Mouse (Mus musculus): ENCODE data around the gene Pigk.
"Not testable (repeated sequence)": the region's sequence is repeated elsewhere in the genome, so short reads cannot be mapped to it uniquely, and the experiment has no call there.

Pigk gene

DNA sequence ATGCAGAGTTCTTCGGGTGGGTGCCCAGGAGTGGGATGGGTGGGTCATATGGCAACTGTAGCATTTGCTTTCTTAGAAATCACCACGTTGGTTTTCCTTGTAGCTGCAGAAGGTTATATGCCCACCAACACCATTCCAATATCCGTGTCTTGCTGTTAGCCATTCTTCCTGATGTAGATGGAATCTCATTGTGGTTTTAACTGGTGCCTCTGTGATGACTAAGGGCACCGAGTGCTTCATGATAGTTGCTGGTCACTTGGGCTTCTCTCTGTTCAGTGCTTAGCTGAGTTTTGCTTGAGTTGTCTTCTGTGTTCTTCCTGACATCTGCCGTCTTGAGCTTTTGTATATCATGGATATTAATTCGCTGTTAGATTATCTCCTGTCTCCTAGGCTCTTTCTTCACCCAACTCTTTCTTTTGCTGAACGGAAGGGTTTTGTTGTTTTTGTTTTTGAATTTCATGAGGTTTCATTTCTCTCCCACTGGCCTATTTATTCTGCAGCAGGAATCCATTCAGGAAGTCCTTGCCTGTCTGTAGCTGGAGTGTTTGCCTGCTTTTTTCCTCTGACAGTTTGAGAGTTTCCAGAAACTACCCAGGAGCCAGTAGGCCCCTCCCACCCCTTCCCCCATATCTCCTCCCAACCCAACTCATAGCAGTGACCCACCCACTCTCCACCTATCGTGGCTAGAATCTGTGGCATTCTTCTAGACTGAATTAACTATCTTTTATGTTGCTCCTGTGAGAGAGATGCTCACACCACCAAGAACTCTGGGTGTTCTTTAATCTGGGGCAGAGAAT, 50.8 kb downstream of the Pigk start:
- DNase-seq (ENCODE audit: low spot score in 2 of 2), result no peak

DNA sequence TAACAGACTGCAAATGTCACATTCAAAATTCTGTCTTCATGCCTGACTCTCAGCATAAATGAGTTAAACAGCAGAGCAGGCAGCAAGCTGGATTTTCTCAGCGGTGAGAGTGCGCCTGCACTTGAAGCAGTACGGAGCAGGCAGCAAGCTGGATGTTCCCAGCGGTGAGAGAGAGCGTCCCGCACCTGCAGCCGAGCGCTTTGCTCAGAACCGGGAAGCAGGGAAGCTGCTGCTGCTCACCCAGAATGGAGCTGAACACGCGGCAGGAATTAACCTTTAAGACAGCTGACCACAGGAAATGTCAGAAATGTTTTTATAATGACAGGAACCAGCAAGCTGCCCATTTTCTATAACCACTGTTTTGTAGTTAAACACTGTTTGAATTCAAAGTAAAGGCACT, 53.6 kb downstream of the Pigk start:
- no peak for DNase-seq (ENCODE audit: low spot score in 2 of 2)

DNA sequence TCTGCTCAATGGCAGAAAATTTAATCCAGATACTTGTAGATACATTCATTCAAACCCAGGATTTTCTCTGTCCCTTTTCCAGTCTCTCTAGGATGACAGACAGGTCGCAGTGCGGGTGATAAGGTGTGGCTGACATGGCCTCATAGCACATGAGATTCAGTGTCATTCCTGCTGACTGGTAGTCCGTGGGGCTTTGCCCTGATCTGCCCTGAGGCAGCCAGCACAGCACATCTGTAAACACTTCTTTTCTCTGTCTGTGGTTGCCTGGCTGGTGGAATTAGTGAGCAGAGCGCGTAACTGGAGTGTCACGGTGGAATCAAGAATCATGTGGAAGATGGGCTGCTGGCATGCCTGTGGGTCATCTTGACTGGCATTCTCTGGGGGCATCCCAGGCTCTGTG, 56.2 kb downstream of the Pigk start:
- DNase-seq (ENCODE audit: low spot score in 2 of 2), result no peak

DNA sequence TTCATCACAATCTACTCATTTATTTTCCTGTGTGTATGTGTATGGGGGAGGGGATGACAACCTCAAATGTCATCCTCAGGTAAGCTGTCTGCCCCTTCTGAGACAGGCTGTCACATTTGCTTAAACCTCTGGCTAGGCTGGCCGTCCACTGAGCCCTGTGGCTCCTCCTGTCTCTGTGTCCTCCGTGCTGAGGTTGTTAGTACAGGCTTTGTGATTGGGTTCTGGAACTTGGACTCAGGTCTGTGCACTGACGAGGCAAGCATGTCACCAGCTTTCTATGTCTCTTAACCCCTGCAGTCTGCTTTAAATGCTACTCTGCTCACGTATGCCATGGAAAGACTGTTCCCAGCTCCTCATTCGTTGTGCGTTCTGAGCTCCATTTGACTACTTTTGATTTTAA, 62.5 kb downstream of the Pigk start:
- no peak for DNase-seq (ENCODE audit: low spot score in 2 of 2)

DNA sequence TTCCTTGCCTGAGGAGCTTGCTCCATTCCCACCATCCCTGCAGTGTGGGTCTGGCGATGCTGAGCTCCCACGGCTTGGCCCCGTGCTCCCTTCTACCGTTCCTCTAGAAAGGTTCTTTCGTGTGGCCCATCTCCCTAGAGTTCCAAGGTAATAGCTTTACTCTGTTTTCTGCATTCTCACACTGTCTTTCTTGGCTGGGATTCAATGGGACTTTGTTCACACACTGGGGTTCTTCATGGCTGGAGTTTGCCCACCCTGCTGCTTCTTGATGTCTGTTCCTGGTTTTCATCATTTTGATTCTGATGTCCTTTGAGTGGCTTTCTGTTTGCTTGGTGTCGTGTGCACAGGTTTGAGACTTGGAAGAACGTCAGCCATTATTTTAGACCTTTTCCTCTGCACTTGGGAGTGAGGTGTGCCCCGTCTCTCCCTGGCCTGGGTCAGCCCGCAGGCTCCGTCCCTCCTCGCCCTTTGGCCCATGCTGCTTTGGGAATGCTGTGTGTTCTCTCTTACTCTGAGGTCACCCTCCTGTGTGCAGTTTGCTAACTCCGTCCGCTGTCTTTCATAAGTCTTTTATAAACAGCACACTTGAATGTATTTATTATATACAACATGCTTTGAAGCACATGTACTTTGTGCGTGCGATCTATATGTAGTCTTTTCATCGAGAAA, 63.1 kb downstream of the Pigk start:
- no peak for DNase-seq (ENCODE audit: low spot score in 2 of 2)

DNA sequence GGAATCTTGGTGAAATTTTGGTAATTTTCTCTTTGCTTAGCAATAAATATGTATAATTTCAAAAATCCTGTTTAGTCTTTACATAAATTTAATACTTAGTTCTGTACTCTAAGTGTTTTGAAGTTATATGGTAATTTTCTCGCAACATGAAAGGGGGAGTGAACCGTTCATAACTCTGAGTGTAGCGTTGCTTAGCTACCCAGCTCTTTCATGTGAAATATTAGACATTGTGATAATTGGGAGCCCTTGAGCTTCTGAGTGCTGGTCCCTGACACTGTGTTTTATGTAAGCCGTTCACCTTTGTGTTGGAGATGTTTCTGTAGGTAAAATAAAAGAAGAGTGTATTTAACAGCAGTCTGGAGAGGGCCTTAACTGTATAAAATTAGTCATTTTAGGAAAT, 65.9 kb downstream of the Pigk start:
- no peak for DNase-seq (ENCODE audit: low spot score in 2 of 2)

DNA sequence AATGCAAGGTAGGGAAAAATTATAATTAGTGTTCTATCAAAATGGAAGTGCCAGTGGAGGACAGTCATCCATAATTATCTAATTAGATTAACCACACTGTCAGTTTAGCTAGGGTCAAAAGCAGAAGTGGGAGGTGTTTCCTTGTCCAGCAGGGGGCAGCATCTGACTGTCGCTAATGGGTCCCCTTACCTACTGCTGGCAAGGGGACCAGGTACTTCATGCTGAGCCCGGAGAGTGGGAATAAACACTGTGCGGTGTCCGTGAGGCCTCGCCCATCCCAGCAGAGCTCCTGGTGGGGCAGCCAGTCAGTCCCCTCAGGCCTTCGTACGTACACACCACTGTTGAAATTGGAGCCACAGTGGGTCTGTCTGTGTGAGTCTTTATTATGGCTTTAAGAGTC, 69.9 kb downstream of the Pigk start:
- DNase-seq (ENCODE audit: low spot score in 2 of 2), result peak in 1 of 2 experiments; percentile 31

DNA sequence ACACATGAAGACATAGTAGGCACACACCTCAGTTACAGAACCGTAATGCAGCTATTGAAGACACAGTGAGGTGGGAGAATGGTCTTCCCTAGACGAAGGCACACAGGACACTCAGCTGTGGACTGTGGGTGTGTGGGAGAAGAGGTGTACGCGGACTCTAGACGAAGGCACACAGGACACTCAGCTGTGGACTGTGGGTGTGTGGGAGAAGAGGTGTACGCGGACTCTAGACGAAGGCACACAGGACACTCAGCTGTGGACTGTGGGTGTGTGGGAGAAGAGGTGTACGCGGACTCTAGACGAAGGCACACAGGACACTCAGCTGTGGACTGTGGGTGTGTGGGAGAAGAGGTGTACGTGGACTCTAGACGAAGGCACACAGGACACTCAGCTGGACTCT, 70.5 kb downstream of the Pigk start:
- DNase-seq (ENCODE audit: low spot score in 2 of 2), result not testable (repeated sequence)

DNA sequence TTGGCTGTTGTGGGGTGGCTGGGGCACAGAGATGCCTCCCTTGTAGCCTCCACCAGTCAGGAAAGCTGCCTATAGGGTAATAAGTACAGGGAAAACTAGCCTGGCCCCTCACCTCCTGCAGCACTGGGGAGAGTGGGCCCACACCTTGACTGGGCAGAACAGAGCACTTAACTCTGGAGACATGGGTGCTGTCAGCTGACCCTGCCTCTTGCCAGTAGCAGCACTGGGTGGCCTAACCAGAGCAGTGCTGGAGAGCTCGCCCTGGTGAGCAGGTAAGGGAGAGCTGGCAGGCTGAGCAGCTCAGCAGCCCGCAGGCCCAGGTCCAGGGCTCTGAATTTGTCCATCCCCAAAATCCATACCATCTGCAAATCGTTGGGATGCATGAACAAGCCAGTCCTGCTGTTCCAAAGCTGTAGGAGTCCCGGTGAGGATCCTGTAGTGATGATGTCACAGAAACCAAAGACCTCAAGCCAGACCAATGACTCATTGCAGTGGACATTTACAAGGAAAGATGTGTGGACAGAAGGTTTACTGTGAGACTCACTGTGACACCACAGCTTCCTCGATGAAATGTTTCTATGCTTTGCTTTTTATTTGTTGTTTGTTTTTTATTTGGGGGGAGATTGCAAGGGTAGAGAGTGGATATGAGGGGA, 74.5 kb downstream of the Pigk start:
- DNase-seq (ENCODE audit: low spot score in 2 of 2), result not testable (repeated sequence)

DNA sequence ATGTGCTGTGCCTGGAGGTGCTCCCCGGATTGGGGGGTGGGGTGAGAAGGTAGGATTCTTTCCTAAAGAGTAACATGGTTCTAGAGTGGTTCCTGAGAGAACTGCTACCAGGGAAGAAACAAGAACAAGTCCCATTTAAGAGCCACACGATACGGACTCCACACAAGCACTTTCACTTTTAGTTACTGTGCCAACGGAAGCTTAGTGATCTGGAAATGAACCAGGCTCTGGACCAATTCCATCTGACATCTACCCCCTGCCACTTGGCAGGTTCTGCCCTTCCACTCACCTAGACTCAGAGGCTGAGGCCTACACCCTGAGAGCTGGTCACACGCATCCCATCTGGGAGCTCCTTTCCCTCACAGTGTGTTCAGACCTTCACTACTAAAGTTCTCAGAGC, 78.7 kb downstream of the Pigk start:
- DNase-seq (ENCODE audit: low spot score in 2 of 2), result no peak

DNA sequence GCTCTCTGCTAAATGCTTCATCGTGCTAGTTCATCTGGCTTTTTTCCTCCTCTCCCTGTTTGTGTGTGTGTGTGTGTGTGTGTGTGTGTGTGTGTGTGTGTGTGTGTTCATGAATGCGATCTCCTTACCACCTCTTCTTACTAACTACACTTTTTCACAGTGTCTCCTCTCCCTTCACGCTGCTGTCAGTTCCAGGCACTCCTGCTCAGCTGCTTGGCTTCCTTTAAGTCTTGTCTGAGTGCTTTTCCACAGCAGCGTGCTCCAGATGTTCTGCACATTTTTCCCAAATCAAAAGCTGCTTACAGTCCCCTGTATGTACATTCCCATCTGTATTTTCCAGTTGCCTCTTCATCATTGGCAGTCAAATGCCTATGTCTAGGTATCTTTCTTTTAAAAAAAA, 79.1 kb downstream of the Pigk start:
- no peak for DNase-seq (ENCODE audit: low spot score in 2 of 2)

DNA sequence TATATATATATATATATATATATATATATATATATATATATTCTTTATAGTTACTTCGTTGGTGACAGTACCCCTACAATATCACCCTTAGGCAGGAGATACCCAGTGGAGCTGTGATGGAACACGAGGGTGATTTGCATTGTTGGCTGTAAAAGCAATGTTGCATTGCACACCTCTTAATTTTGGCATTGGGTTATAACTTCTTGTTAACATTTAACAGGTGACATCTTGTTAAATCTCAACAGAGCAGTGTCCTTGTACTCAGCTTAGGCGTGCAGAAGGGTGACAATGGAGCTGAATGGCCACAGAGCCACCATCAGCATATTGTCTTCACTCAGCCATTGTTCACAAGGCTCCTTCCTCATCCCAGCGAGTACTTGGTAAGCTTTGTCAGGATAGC, 82.3 kb downstream of the Pigk start:
- no peak for DNase-seq (ENCODE audit: low spot score in 2 of 2)

DNA sequence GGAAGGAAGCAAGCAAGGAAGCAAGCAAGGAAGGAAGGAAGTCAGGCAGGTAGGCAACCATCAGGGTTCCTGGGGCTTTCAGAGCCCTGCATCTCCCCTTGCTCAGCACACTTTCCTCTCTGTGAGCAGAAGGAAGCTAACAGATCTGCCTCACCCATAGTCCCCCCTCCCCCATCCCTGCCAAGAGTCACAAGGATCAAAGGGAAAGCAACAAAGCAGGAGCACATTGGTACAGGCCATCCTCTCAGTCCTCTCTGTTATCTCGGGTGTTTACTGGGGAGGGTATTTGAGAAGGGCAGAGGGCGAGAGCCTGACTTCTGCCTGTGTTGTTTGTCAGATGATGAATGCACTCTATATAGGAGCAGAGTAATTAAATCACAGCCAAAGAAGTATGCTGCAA, 83.5 kb downstream of the Pigk start:
- no peak for DNase-seq (ENCODE audit: low spot score in 2 of 2)

DNA sequence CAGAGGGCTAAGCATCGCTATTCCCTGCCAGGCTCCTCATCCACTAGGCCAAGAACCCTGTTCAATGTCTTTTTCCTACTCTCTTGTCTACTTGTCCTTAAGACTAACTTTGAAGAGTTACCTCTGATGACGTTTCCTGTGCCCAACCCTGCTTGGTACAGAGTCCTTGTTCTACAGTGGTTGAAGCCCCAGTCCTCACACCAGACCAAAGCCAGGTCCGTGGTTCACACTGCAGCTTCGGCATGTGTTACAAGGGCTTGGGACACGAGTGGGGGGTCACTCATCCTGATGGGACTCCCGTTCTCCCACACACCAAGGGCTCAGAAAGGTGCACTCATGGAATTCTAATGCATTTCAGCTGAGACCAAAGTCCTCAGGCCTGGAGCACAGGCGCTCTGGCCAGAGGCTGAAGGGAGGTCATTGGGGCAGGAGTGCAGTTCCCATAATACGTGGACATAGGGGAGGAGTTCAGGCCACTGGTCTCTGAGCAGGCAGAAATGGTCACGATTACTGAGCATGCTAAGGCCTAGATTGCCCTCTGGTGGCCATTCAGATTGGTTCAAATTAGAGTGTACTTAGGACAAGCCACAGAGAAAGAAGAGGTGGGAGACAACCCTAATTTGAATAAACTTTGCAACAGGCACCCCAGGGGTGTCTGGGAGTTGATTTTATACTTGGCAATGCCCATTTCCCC, 86.0 kb downstream of the Pigk start:
- DNase-seq (ENCODE audit: low spot score in 2 of 2), result no peak

DNA sequence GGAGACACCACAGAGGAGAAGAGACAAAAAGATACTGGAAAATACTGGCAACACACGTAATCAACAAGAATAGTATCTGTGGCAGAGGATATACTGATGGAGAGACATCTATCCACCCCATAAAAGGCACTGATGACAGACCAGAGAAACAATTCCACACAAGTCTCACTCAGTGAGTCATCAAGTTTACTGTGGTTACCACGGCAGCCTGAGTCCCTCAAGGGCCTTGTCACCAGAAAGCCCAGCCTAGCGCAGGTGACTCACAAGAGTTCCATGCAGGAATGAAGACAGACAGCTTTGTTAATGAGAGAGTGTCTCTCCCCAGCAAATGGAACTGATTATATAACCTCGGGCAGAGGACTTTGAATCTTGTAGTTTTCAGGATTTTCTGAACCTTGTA, 100.0 kb downstream of the Pigk start:
- no peak for DNase-seq (ENCODE audit: low spot score in 2 of 2)

DNA sequence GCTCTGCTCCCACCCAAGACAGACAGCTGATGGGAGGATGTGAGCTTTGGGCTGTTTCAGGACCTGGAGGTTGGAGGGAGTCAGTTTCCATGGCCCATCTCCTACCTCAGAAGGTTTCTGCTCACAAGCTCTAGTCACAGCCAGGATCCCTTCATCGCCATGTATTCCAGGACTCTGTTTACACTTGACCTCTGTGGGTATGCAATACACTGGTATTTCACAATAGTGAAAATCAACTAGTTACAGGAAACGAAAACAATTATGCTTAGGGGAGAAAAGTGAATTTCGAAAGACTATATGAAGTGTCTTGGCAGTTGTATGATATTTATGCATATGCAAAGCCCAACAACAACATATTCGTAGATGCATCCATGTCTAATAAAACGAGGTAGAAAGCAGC, 101.2 kb downstream of the Pigk start:
- no peak for DNase-seq (ENCODE audit: low spot score in 2 of 2)

DNA sequence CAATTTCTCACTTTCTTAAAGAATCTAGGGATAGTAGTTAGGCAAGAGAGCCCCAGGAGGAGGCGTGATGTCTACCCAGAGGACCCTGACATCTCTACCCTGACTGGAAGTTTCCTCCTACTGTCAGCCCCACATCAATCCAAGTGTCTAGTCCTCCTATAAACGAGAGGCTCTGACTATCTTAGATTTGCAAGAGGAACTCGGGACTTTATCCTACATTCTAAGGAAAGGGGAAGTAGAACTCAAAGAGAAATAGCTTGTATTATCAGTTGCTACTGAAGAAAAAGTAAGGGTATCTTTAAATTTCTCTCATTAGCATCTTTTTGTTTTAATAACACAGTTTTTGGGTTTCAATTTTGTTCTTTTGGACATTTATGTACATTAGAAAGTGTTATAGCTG, 106.5 kb downstream of the Pigk start:
- no peak for DNase-seq (ENCODE audit: low spot score in 2 of 2)

DNA sequence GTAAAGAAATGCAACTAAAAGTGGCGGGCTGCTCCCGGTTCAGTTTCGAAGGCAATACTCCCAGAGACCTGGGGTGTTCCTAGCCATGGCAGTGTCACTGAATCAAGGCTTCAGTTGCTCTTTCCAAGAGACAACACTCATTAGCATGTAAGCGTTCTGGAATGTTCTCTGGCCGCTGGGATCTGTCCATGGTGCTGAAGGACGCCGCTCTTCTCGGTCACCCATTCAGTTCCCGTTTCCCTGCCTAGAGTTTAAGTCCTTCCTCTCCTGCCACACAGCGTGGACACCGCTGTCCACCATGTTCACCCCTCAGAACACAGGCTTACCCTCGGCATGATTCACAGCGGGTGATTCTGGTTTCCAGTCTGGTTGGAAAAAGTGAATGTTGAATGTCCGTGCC, 107.3 kb downstream of the Pigk start:
- peak; percentile 56 to 78 for DNase-seq (ENCODE audit: low spot score in 2 of 2)

DNA sequence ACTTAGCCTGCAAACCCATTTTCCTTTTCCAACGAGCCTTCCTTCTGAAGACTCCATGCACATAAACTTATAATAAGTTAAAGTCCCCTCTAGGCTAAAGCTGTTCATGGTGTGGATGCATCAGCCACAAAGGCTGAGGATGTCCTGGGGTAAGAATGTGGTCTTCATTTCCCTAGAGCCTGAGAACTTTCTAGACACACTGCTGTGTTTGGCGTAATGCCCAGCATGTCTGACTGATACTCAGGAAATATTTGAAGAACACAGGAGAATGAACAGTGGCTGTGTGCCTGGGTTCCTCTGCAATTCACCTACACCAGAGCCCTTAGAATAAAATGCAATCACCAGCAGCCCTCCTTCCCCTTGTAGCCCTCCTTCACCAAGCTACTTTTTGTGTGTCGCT, 117.5 kb downstream of the Pigk start:
- DNase-seq (ENCODE audit: low spot score in 2 of 2), result no peak

DNA sequence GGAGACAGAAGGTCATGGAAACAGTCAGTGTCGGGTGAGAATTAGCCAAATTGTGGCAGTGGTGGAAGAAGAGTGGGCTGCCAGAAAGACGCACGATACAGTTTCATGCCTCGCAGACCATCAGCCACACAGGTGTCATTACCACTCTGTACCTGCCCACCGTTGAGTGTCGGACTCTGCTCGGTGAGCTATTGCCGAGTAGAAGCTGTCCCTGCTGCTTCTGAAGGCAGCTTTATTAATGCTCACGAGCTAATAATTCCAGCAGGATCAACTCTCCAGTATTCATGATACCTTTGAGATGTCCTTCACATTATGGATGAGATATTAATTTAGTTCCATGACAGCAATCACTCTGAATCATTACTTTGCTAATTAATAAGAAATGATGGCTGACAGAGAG, 118.1 kb downstream of the Pigk start:
- DNase-seq (ENCODE audit: low spot score in 2 of 2), result no peak

DNA sequence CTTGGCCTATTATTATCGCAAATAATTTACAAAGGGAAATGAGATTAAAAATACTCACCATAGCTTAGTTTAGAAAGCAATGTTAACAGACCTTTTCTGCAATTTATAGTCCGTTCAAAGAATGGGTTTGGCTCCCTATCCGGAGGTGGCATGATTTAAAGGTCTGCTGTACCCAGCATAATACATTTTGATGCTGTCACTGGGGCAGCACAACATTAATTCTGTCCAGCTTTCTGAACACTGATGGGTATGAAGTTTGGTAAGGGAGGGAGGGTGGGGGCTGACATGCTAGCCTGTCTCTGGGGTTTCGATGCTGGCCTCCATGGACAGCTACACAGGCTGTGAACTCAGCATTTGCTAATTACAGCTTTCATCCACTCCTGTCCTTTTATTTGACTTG, 118.5 kb downstream of the Pigk start:
- DNase-seq (ENCODE audit: low spot score in 2 of 2), result no peak

DNA sequence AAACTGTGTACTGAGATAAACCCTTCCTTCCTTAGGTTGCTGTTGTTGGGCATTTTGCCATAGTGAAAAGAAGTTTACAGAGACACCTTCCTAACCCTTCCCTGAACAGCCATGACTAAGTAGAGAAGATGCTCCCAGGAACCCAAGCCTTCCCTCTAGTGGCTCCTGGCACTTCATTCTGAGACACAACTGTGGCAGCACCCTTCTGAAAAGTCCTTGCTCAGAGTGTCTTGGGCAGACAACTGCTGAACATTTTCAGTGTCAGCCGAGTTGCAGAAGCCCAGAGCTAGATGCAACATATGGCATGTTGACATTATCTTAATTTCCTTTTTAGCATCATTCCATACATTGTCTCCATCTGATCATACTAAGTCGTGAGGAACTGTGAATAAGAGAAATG, 123.5 kb downstream of the Pigk start:
- DNase-seq (ENCODE audit: low spot score in 2 of 2), result no peak

DNA sequence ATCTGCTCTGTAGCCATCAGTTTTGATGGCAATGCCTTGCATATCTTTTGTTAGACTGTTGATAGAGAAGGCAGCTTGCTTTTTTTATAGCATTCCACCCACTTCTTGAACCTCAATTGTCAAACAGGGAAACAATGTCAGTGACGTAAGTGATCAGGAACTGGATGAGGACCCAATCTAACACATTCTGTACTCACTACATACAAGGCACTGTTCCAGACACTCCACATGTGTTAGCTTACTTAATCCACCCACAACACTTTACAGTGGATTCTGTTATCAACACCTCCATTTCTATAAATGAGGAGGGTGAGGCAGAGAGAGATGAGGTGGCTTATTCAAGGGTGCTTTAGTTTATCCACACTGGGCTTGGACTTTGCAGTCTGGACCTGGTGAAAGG, 124.0 kb downstream of the Pigk start:
- no peak for DNase-seq (ENCODE audit: low spot score in 2 of 2)

Data from urinary bladder, postnatal 4 days (tissue).